Mouse (Mus musculus) erythroblast, embryonic 14.5 days (primary cell): ENCODE measurements at regions not wholly inside any gene's neighbourhood (a gene's known extent, or its start where the extent isn't known, plus 50 kb on each side); places are given as distances from the start of the nearest gene placed in this dataset.

ENCODE experiments used
- GATA1 ChIP-seq: IDR thresholded peaks from 2 replicates; pipeline ENCODE4 v1.6.1; 2012; ENCODE audit warnings: low read length, inconsistent platforms, mixed read lengths
- TAL1 ChIP-seq: IDR thresholded peaks from 3 replicates; pipeline ENCODE4 v1.6.1; 2012; ENCODE audit warnings: low read length, inconsistent platforms, mixed read lengths

GRCm38 (mm10) chr3:148632449-148632848 is 357.9 kb downstream of the Adgrl2 start:
- TF ChIP-seq GATA1, result no peak
- TF ChIP-seq TAL1, result no peak
